16 mouse cellular contexts compared by ENCODE assay signal in the genomic region with DNA sequence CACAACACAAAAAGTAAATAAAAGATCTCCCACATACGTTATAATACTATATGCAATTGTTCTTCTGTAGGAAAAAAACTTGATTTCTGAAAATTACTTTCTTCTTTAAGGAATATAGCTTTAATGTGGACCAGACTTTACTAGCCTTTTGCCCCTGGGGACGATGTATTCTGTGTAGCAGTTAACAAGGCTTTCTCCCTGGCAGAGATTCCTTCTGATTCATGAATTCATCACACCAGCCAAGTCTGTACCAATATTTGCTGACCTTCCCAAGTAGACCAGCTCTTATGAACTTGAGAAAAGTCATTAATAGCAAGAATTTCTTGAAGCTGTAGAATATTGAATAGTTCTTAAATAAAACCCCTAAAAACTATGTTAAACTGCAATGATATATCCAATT.
DNase-seq lines count a peak whose midpoint lies in the region.
"Had no signal": no experiment of that assay in that cellular context is flagged by ENCODE, and none has a peak within 500 bp of the region (broad histone marks: within the 10 kb centered on the region; RNA-seq: fewer than 3 reads in every experiment).

No protein-coding gene starts in this region.

- DNase-seq in adrenal gland, postnatal 14 days = peak; percentile 13
- DNase-seq in adrenal gland, adult 8-10 months = no peak
- peak; percentile 62 for DNase-seq in 3T3-L1 (ENCODE audit: low read depth, low spot score)
- peak; percentile 32 for DNase-seq in Muller cell, postnatal 12 days (ENCODE audit: inconsistent ontology term)
- DNase-seq in fibroblast of lung, adult 2 months (ENCODE audit: low read depth) = peak; percentile 44
- DNase-seq in urinary bladder, postnatal 10 days (ENCODE audit: low spot score) = no peak
- DNase-seq: cerebellum, adult 11-12 months; cerebellum, adult 8-10 months; cerebellum, postnatal 10 days; cerebellum, postnatal 36 days; embryo, embryonic 11 days; gastrocnemius, postnatal 10 days; gastrocnemius, postnatal 36 days; heart, adult 2 months; heart, postnatal 14 days; heart, postnatal 4 days had no signal

Comparison
In these comparisons a context has a peak if more than half of its experiments do, and no peak if none do; other contexts are left out.
1. DNase-seq: peak in adrenal gland, postnatal 14 days (single experiment), 3T3-L1 (single experiment), Muller cell, postnatal 12 days (single experiment) and fibroblast of lung, adult 2 months (single experiment); none in adrenal gland, adult 8-10 months (single experiment) and urinary bladder, postnatal 10 days (single experiment).